Comparison of ENCODE assay signal across 20 mouse cellular contexts in the genomic region with DNA sequence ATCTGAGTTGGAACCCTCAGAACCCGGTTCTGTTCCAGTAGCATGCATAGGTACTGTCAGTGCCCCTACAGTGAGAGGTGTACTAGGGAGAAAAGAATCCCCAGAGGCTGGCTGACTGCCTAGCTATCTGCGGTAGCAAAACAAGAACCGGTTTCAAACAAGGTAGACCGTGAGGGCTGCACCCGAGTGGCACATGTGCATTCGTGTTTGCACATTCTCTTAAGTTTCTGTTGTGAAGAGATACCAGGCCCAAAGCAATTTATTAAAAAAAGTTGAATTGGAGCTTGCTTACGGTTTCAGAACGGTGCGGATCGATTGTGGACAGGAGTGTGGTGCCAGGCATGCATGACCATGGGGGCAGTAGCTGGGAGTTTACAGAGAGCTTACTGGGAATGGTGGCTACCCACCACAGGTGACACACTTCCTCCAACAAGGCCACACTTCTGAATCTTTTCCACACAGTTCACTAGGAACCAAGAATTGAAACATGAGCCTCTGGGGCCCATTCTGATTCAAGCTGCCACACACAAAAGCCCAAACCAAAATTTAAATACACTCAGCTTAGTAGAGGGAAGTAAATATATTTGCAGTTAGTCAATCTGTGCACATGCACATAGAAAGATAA. TPM values are rescaled to one million over a fixed set of nuclear protein-coding genes. Genes with fewer than 3 reads are reported as not detected.
"Had no signal": no experiment of that assay in that cellular context is flagged by ENCODE, and none has a peak within 500 bp of the region (broad histone marks: within the 10 kb centered on the region; RNA-seq: fewer than 3 reads in every experiment).

No protein-coding gene starts in this region.

- H3K36me3 ChIP-seq: limb, embryonic 13.5 days; liver, embryonic 12.5 days; liver, embryonic 15.5 days; lung, embryonic 15.5 days; midbrain, embryonic 12.5 days; midbrain, embryonic 15.5 days; neural tube, embryonic 13.5 days had no signal

- ATAC-seq: inflammation-experienced regulatory T-cells, adult 6 months; intestine, embryonic 16.5 days; liver, embryonic 12.5 days; midbrain, embryonic 15.5 days had no signal

- H3K9ac ChIP-seq: limb, embryonic 13.5 days; liver, embryonic 12.5 days; liver, embryonic 15.5 days; lung, embryonic 15.5 days; midbrain, embryonic 12.5 days; midbrain, embryonic 15.5 days; neural tube, embryonic 13.5 days had no signal

- DNase-seq: kidney, adult 2 months; kidney, postnatal 25 days; left cerebral cortex, postnatal 4 days; liver; retina, postnatal 1 day; right cerebral cortex, postnatal 25 days; spleen, adult 18-20 months; thymus, postnatal 25 days had no signal

- H3K4me2 ChIP-seq: limb, embryonic 13.5 days; liver, embryonic 12.5 days; liver, embryonic 15.5 days; lung, embryonic 15.5 days; midbrain, embryonic 12.5 days; midbrain, embryonic 15.5 days; neural tube, embryonic 13.5 days had no signal

- H3K9me3 ChIP-seq: limb, embryonic 13.5 days; liver, embryonic 12.5 days; liver, embryonic 15.5 days; lung, embryonic 15.5 days; midbrain, embryonic 12.5 days; midbrain, embryonic 15.5 days; neural tube, embryonic 13.5 days had no signal

- H3K27me3 ChIP-seq: limb, embryonic 13.5 days; liver, embryonic 12.5 days; liver, embryonic 15.5 days; lung, embryonic 15.5 days; midbrain, embryonic 15.5 days; neural tube, embryonic 13.5 days had no signal

- H3K27ac ChIP-seq: kidney, postnatal 0 days; limb, embryonic 13.5 days; liver, embryonic 12.5 days; liver, embryonic 15.5 days; lung, embryonic 15.5 days; midbrain, embryonic 12.5 days; midbrain, embryonic 15.5 days; neural tube, embryonic 13.5 days had no signal

- H3K4me3 ChIP-seq: limb, embryonic 13.5 days; liver, embryonic 12.5 days; liver, embryonic 15.5 days; lung, embryonic 15.5 days; midbrain, embryonic 12.5 days; midbrain, embryonic 15.5 days; myocyte; neural tube, embryonic 13.5 days had no signal

RNA-seq across cellular contexts. Expression of a gene that starts 35.0 kb away (rescaled TPM):
- total RNA-seq: megakaryocyte-erythroid progenitor cell, adult 5-6 weeks had no signal
- polyA plus RNA-seq: liver, embryonic 12.5 days had no signal
